Mouse (Mus musculus) embryonic facial prominence, embryonic 15.5 days (tissue): Measurements from ENCODE around the gene Ccdc80. TPM values are rescaled to one million over a fixed set of nuclear protein-coding genes. Genes with fewer than 3 reads are reported as not detected.

ENCODE experiments used
- ATAC-seq: fragments of 200-750 bp; cut with Nextera tagmentation; 2 replicates; pipeline ENCODE4 v1.8.0; 2017; ENCODE audit warnings: low read depth, moderate TSS enrichment; ENCODE audit not compliant: insufficient number of reproducible peaks, low FRiP score, low TSS enrichment
- H3K27ac ChIP-seq: fragments of 300-500 bp; sonication (generic); replicated peaks from 2 replicates; pipeline ENCODE4 v1.5.1; 2015; ENCODE audit warnings: mild to moderate bottlenecking, inconsistent platforms
- H3K27me3 ChIP-seq: fragments of 300-500 bp; sonication (generic); 2 replicates; pipeline ENCODE4 v1.6.1; 2015; ENCODE audit warnings: inconsistent platforms
- H3K36me3 ChIP-seq: fragments of 300-500 bp; sonication (generic); 2 replicates; pipeline ENCODE4 v1.6.1; 2015; ENCODE audit warnings: mild to moderate bottlenecking, inconsistent platforms
- H3K4me1 ChIP-seq: fragments of 300-500 bp; sonication (generic); 2 replicates; pipeline ENCODE4 v1.6.1; 2015; ENCODE audit warnings: inconsistent platforms
- H3K4me2 ChIP-seq: fragments of 300-500 bp; sonication (generic); replicated peaks from 2 replicates; pipeline ENCODE4 v1.6.1; 2015; ENCODE audit warnings: mild to moderate bottlenecking, inconsistent platforms
- H3K4me3 ChIP-seq: fragments of 300-500 bp; sonication (generic); replicated peaks from 2 replicates; pipeline ENCODE4 v1.5.1; 2015; ENCODE audit warnings: mild to moderate bottlenecking, inconsistent platforms
- H3K9ac ChIP-seq: fragments of 300-500 bp; sonication (generic); 2 replicates; pipeline ENCODE4 v1.6.1; 2015; ENCODE audit warnings: inconsistent platforms
- H3K9me3 ChIP-seq: fragments of 300-500 bp; sonication (generic); replicated peaks from 2 replicates; pipeline ENCODE4 v1.6.1; 2016; ENCODE audit warnings: inconsistent platforms
- WGBS: fragments of 180-500 bp; shearing (Covaris S2); methylation state at CpG from one replicate; pipeline ENCODE4 v1.1.7; 2015; 5-methylcytosine and 5-hydroxymethylcytosine counted together
- polyA plus RNA-seq: library from polyadenylated mRNA; unstranded; fragments of >200 nt; fragmentation: Nextera tagmentation; extraction: Ambion mirVana; gene quantifications from 2 replicates; pipeline ENCODE4 v1.2.1, GENCODE M21; 2015

Ccdc80 gene
- polyA plus RNA-seq, 1 experiment from 2014 or later = 76.0 TPM

DNA sequence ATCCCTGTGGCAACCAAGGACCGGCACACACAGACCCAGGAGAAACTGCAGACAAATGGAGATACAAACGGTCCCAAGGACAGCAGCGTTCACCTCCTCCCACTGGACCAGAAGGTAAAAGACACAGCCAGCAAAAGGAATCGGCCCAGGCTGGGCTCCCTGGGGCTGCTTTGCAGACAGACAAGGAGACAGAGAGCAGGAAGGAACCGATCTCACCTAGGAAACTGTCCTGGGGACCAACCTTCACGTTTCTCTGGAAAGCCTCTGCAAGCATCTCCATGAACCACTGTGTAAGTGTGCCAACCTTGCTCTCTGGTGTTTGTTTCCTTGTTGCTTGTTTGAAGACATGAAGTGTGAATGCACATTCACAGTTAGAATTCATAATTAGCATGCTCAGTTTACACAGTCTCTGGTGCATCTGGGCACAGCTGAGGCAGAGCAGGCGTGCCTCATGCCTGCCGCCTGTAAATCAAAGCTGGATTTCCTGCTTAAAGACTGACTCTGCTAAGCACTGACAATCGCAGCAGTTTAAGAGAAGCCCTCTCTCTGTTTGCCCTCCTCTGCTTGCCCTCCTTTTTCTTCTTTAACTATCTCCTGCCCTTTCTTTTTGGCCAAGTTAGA is 1.0 kb downstream of the Ccdc80 start:
- Histone ChIP-seq H3K9ac (peak overlapping the region; percentile 53), H3K4me1 (peaks cover 21% of the 10 kb centered on the region), H3K9me3 (no peaks in the 10 kb centered on the region), H3K4me3 (peak overlapping the region; percentile 44), H3K27ac (peak overlapping the region; percentile 86), H3K4me2 (peak overlapping the region; percentile 63), H3K27me3 (no peaks in the 10 kb centered on the region), H3K36me3 (no peaks in the 10 kb centered on the region)
- no peak for ATAC-seq
- 3% methylated on average over 9 of the region's 9 CpGs for WGBS

DNA sequence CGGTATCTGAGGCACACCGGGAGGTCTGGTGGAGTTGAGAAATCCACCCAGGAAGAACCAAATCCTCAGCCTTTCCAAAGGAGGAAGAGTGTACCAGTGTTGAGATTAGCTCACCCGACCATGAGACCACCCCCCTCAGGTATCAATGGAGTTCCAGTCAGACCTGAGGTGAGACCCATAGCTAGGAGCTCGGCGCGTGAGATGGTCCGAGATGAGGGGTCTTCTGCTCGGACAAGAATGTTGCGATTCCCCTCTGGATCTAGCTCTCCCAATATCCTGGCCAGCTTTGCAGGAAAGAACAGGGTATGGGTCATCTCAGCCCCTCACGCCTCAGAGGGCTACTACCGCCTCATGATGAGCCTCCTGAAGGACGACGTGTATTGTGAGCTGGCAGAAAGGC is 1.8 kb downstream of the Ccdc80 start:
- H3K4me2 ChIP-seq = peak overlapping the region; percentile 63; the same call in 1 of the 2 replicates
- H3K4me1 ChIP-seq = peaks cover 21% of the 10 kb centered on the region
- H3K9ac ChIP-seq = no peak overlapping the region
- H3K9me3 ChIP-seq = no peaks in the 10 kb centered on the region
- 89% methylated on average over 13 of the region's 13 CpGs for WGBS
- ATAC-seq = no peak
- no peaks in the 10 kb centered on the region for H3K36me3 ChIP-seq
- H3K27me3 ChIP-seq = no peaks in the 10 kb centered on the region
- H3K4me3 ChIP-seq = peak overlapping the region; percentile 44; the same call in 1 of the 2 replicates
- no peak overlapping the region for H3K27ac ChIP-seq

DNA sequence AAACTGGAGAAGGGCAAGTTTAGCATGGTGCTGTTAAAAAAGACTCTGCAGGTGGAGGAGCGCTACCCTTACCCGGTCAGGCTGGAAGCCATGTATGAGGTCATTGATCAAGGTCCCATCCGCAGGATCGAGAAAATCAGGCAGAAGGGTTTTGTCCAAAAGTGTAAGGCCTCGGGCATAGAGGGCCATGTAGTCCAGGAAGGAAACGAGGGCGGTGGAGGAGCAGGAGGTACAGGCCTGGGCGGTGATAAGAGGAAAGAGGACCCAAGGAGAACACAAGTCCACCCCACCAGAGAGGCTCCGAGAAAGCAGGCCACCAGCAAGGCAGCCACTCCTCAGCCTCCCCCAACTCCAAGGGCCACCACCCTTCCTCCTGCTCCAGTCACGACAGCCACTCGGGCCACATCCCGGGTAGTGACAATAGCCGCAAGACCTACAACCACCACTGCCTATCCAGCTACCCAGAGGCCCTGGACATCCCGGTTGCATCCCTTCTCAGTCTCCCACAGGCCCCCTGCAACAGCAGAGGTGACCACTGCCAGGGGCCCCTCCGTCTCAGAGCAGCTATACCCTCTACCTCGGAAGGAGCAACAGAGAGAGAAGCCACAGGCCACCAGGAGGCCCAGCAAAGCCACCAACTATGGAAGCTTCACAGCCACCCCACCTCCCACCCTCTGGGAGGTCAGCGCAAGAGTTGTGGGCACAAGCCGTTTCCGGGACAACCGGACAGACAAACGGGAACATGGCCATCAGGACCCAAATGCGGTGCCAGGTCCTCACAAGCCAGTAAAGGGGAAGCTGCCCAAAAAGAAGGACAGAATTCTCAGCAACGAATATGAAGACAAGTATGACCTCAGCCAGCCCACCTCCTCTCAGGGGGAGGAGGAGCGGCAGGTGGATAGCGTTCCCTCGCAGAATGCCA is 2.6 kb downstream of the Ccdc80 start:
- H3K27me3 ChIP-seq = no peaks in the 10 kb centered on the region
- H3K9ac ChIP-seq = no peak overlapping the region
- no peak for ATAC-seq
- H3K4me2 ChIP-seq = 0 out of 2 replicates have a peak overlapping the region, but pooled peaks have one; percentile 2
- H3K4me1 ChIP-seq = peaks cover 21% of the 10 kb centered on the region
- no peaks in the 10 kb centered on the region for H3K36me3 ChIP-seq
- H3K27ac ChIP-seq = no peak overlapping the region
- no peaks in the 10 kb centered on the region for H3K9me3 ChIP-seq
- no peak overlapping the region for H3K4me3 ChIP-seq
- 86% methylated on average over 26 of the region's 26 CpGs for WGBS

DNA sequence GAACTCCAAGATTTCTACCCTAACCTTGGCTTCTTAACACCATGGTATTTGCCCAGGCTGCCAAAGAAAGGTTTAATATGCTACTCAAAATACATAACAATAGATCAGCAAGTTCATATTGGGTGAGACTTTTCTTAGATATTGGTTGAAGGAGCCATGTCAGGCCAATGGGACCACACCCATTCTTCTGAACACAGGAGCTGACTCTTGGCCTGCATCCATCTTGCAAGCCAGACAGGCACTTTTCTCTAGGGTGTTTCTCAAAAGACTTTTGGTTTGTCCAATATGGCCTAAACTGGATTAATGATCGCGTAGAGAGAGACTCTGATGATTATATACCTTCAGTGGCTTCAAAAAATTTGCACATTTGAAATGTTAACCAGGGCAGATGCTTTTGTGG is 4.3 kb downstream of the Ccdc80 start:
- H3K27ac ChIP-seq = no peak overlapping the region
- 89% methylated on average over 2 of the region's 2 CpGs for whole genome bisulfite sequencing
- no peaks in the 10 kb centered on the region for H3K9me3 ChIP-seq
- H3K9ac ChIP-seq = no peak overlapping the region
- H3K27me3 ChIP-seq = no peaks in the 10 kb centered on the region
- peaks cover 21% of the 10 kb centered on the region for H3K4me1 ChIP-seq
- no peak overlapping the region for H3K4me3 ChIP-seq
- H3K36me3 ChIP-seq = no peaks in the 10 kb centered on the region
- no peak for ATAC-seq
- peak overlapping the region; percentile 10; the same call in 1 of the 2 replicates for H3K4me2 ChIP-seq

DNA sequence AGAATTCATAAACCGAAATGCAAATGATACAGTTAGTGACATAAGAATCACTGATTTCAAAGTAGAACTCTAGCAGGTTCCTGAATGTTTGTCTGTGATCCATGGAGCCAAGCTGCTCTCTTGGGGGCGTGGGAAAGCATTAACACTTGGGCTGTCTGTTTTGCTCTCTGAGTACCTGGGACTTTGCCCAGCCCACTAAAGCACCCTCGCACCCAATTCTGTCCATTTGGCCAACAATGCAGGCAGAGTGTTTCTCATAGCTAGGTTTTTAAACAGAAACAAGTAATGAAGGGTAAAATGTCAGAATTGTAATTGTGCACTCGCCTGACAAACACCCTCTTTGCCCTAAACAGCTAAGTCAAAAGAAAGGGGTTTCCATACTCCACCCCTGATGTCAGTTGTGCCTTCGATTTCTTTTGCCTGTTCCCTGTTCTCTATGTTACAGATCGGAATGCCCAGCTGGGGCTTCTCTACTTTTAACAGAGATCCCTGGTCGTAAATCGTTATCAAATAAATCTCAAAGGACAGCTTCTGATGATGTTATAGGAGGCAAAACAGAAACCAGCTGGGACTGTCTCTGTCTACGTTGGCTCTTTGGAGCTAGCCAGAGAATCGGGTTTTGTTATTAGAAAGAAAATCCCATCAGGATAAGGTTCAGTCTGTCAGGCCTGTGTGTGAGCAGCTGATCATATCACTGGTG is 5.1 kb downstream of the Ccdc80 start:
- H3K9ac ChIP-seq = no peak overlapping the region
- no peak overlapping the region for H3K27ac ChIP-seq
- H3K36me3 ChIP-seq = no peaks in the 10 kb centered on the region
- peak overlapping the region; percentile 7; the same call in 1 of the 2 replicates for H3K4me3 ChIP-seq
- ATAC-seq = no peak
- H3K4me2 ChIP-seq = peak overlapping the region; percentile 24
- H3K4me1 ChIP-seq = peaks cover 14% of the 10 kb centered on the region
- WGBS = 59% methylated on average over 10 of the region's 10 CpGs
- no peaks in the 10 kb centered on the region for H3K27me3 ChIP-seq
- no peaks in the 10 kb centered on the region for H3K9me3 ChIP-seq

DNA sequence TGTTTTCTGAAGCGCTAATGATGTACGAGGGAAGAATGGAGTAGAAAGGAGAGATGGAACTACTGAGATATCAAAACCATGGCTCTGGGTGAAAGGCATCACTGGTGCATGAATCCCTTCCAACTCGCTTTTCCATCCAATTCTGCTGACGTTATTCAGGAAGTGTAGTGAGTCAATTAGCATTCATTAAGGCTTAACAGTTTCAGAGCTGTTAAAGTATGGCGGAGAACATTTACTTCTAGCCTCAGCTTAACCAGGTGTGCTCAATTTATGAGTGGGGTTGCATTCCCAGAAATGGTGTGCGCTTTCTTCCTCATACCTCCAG is 5.6 kb downstream of the Ccdc80 start:
- Histone ChIP-seq H3K27ac (no peak overlapping the region), H3K4me2 (peak overlapping the region; percentile 24), H3K4me3 (no peak overlapping the region), H3K9me3 (no peaks in the 10 kb centered on the region), H3K9ac (no peak overlapping the region), H3K27me3 (no peaks in the 10 kb centered on the region), H3K4me1 (peaks cover 10% of the 10 kb centered on the region), H3K36me3 (no peaks in the 10 kb centered on the region)
- 58% methylated on average over 6 of the region's 6 CpGs for WGBS
- ATAC-seq = no peak

DNA sequence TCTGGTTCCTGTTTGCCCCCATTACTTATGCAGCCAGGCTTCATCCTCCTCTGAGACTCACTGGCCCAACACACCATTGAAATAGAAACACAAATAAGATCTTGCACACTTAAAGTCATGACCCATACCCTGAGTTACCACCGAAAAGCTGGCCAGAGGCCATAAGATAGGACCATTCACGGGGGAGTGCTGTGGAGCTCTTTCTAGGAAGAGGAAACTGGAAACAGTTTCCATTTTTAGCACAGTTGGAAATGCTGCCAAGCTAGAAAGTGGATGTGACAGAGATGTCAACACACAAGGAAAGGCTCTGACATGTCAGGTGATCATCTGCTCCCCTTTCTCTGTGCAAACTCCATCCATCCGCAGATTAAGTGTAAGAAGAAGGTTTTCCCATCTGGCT is 7.7 kb downstream of the Ccdc80 start:
- Histone ChIP-seq H3K4me3 (no peak overlapping the region), H3K4me2 (no peak overlapping the region), H3K9ac (no peak overlapping the region), H3K27me3 (no peaks in the 10 kb centered on the region), H3K27ac (no peak overlapping the region), H3K9me3 (no peaks in the 10 kb centered on the region), H3K36me3 (no peaks in the 10 kb centered on the region), H3K4me1 (peaks cover 2% of the 10 kb centered on the region)
- WGBS = 58% methylated on average over 3 of the region's 3 CpGs
- no peak for ATAC-seq

DNA sequence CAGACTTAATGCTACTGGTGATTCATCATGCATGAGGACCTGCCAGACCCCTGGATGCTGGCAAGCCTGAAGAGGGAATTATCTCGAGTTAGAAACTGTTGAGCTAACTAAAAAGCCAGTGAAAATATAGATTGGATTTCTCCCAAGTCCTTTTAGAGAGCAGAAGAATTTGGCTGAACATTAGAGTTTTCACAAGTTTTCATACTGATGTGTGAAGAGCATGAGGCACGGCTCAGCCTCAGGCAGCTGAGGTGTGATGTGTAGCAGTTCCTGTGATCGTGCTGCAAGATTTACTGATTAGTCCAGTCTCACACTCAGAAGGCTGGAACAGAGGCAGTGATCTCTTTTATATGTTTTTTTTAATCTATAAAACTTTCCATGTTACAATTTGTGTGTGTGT is 11.8 kb downstream of the Ccdc80 start:
- H3K36me3 ChIP-seq = no peaks in the 10 kb centered on the region
- 65% methylated on average over 3 of the region's 3 CpGs for WGBS
- ATAC-seq = no peak
- no peaks in the 10 kb centered on the region for H3K9me3 ChIP-seq
- no peak overlapping the region for H3K9ac ChIP-seq
- no peak overlapping the region for H3K4me2 ChIP-seq
- no peak overlapping the region for H3K4me3 ChIP-seq
- H3K27me3 ChIP-seq = no peaks in the 10 kb centered on the region
- H3K4me1 ChIP-seq = 0 out of 2 replicates have a peak, but pooled peaks cover 2% of the 10 kb centered on the region
- no peak overlapping the region for H3K27ac ChIP-seq

DNA sequence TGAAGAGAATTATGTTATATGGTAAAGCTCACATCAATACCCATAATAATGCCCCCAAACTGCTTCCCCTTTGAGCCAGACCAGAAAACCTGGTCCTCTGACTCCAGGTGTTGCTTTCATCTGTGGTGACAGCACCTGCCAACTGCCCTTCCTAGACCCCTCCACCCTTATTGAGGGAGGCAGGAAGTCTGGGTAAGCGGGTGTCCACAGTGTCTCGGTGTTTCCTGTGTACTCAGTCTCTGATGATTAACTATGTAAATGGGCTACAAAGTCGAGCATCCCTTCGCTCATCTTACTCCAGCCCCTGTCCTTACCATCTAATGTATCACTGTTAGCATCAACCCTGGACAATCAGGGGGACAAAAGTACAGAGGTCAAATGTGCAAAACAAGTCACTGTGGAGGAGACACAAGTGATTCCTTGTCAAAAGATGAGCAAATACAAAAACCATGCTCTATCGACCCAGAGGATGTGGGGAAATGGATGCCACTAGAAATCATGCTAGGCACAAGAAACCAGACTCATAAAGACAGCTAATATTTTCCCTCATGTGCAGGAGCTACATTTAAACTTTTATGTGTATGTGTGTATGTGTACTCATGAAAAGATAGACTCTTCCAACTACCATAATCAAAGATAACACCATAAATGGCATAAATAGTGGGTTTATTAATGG is 15.1 kb downstream of the Ccdc80 start:
- ATAC-seq = no peak
- Histone ChIP-seq H3K4me2 (no peak overlapping the region), H3K4me1 (0 out of 2 replicates have a peak, but pooled peaks cover 2% of the 10 kb centered on the region), H3K4me3 (no peak overlapping the region), H3K27me3 (no peaks in the 10 kb centered on the region), H3K9ac (no peak overlapping the region), H3K9me3 (no peaks in the 10 kb centered on the region), H3K36me3 (no peaks in the 10 kb centered on the region), H3K27ac (no peak overlapping the region)
- WGBS = 71% methylated on average over 5 of the region's 5 CpGs

DNA sequence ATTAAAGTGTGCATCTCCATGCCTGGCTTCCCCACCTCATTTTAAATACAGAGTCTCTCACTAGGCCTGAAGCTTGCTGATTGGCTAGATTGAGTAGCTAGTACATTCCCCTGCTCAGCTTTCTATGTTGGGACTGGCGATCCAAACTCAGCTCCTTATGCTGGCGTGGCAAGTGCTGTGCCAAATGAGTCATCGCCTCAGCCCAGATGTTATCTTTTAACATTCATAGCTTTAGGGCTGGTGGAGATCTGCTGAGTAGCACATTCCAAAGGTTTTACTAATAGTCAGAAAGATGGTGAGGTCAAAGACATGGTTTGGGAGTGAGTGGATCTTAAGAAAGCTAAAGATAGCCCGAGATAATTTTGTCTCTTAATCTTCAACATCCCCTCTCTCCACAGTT is 17.3 kb downstream of the Ccdc80 start:
- ATAC-seq = peak; percentile 65
- 17% methylated on average over 4 of the region's 4 CpGs for WGBS
- Histone ChIP-seq H3K27me3 (no peaks in the 10 kb centered on the region), H3K36me3 (no peaks in the 10 kb centered on the region), H3K9me3 (no peaks in the 10 kb centered on the region), H3K4me1 (0 out of 2 replicates have a peak, but pooled peaks cover 2% of the 10 kb centered on the region), H3K4me2 (no peak overlapping the region), H3K4me3 (no peak overlapping the region), H3K27ac (no peak overlapping the region), H3K9ac (no peak overlapping the region)

DNA sequence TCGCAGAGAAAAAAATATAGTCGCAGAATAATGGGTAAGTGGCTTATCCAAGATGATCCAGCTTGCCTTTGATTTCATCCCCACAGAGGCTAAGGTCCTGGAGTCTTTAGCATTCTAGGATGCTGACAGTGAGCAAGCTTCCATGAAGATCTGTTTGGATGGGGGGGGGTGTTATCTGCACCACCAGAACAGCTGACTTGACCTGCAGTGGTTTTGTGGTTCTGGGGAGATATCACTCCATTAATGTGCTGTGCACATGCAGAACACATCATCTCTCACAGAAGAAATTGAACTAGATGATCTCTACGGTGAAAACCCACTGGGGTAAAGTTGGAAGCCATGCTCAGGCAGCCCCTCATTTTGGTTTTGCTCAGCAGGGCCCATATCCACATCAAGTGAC is 24.0 kb downstream of the Ccdc80 start:
- Histone ChIP-seq H3K4me3 (no peak overlapping the region), H3K9ac (no peak overlapping the region), H3K4me1 (no peaks in the 10 kb centered on the region), H3K36me3 (no peaks in the 10 kb centered on the region), H3K27me3 (no peaks in the 10 kb centered on the region), H3K27ac (no peak overlapping the region), H3K4me2 (no peak overlapping the region), H3K9me3 (no peaks in the 10 kb centered on the region)
- ATAC-seq = no peak
- WGBS = 89% methylated on average over 3 of the region's 3 CpGs
